Mouse (Mus musculus) bone marrow, adult 2 months (tissue): ENCODE measurements around the gene Npr3.

Source experiments
- CTCF ChIP-seq: fragments of 200-500 bp; IDR thresholded peaks from 2 replicates; pipeline ENCODE4 v1.5.1; 2011; ENCODE audit warnings: low read length, control low read depth; ENCODE audit not compliant: control insufficient read depth, insufficient read depth
- POLR2A ChIP-seq: fragments of 200-500 bp; IDR thresholded peaks from 2 replicates; pipeline ENCODE4 v1.6.1; 2011; ENCODE audit warnings: low read depth, mild to moderate bottlenecking, control low read depth, low read length, borderline replicate concordance; ENCODE audit not compliant: control insufficient read depth

DNA sequence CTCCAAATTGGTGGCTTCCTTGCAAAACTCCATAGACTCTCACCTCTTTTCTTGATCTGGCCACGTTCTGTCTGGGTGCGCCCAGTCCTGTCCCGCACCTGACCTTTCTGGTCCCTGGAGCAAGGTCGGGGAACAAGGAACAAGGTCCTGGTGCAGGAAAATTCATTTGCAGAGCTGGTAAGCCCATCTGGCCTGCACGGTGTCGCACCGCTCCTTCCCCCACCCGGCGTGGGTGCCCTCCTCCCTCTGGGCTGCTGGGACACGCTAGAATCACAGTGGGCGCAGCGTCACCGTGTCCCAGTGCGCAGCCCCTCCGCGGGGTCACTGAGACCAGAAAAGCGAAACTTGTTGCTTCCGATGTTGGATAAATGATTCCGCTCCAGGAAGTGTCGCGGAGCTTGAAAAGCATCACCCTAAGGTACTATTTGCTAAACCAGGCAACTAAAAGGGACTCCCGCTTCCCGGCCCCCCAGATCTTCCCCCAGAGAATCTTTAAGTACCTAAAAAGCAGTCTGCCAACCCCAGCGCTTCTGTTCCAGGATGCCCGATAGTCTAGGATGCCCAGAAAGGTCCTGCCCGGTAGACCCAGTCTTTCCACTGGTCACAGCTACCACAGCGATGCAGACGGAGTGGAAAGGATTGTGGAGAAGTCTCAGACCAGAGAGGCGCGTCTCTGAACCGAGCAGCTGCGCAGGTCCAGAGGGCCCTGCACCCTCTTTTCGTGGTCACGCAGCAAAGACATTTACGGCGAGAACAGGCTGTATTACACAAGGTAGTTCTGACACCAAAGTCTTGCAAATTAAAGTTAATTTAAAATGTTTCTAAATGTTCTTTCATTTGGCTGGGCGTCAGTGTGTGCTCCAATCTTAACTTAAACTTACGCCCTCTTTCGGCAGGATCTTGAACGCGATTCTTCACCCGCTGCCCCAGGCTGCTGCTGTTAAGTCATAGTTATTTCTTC is at the start of gene Npr3:
- TF ChIP-seq CTCF (no peak), POLR2A (no peak)
